Mouse (Mus musculus): ENCODE measurements around the gene Jup. TPM values are rescaled to one million over a fixed set of nuclear protein-coding genes. Genes with fewer than 3 reads are reported as not detected.

The Jup gene
- polyA plus RNA-seq, 1 experiment from 2014 or later = 234 TPM

GRCm38 (mm10) chr11:100411736-100412135 is 14.2 kb upstream of the Jup start:
- H3K36me3 ChIP-seq (ENCODE audit: control insufficient read depth, insufficient read depth, low read length) = no peaks in the 10 kb centered on the region; the same call in 1 of the 2 replicates
- H3K27me3 ChIP-seq (ENCODE audit: control insufficient read depth, insufficient read depth, low read length) = no peaks in the 10 kb centered on the region
- ATAC-seq (ENCODE audit: low FRiP score, low TSS enrichment) (peak; percentile 26; the same call in 1 of the 2 replicates), DNase-seq (ENCODE audit: low spot score) (peak; percentile 75)
- H3K9ac ChIP-seq (ENCODE audit: low read length) = peak overlapping the region; percentile 18; the same call in 1 of the 2 replicates
- 46% methylated on average over 11 of the region's 11 CpGs for WGBS
- peak overlapping the region; percentile 79 for H3K4me2 ChIP-seq (replicated peaks; ENCODE audit: low read depth)
- H3K27ac ChIP-seq (replicated peaks) = peak overlapping the region; percentile 94
- H3K9me3 ChIP-seq (ENCODE audit: control insufficient read depth, low read length) = no peaks in the 10 kb centered on the region
- TF ChIP-seq CTCF (IDR thresholded peaks at IDR 0.05; ENCODE audit: low read depth) = no peak
- TF ChIP-seq EP300 (optimal IDR thresholded peaks at IDR 0.05) = no peak
- peaks cover 7% of the 10 kb centered on the region; the same call in 1 of the 2 replicates for H3K4me1 ChIP-seq (replicated peaks; ENCODE audit: control insufficient read depth, insufficient read depth)
- H3K4me3 ChIP-seq (ENCODE audit: low read depth, low read length) = 0 out of 2 replicates have a peak overlapping the region, but pooled peaks have one; percentile 12

GRCm38 (mm10) chr11:100409686-100410085 is 12.1 kb upstream of the Jup start:
- H3K27ac ChIP-seq (replicated peaks) = no peak overlapping the region
- H3K9me3 ChIP-seq (ENCODE audit: control insufficient read depth, low read length) = no peaks in the 10 kb centered on the region
- no peak for DNase-seq (ENCODE audit: low spot score)
- H3K27me3 ChIP-seq (ENCODE audit: control insufficient read depth, insufficient read depth, low read length) = no peaks in the 10 kb centered on the region
- H3K4me1 ChIP-seq (replicated peaks; ENCODE audit: control insufficient read depth, insufficient read depth) = peaks cover 10% of the 10 kb centered on the region; the same call in 1 of the 2 replicates
- H3K9ac ChIP-seq (ENCODE audit: low read length) = no peak overlapping the region
- 58% methylated on average over 3 of the region's 3 CpGs for WGBS
- H3K4me2 ChIP-seq (replicated peaks; ENCODE audit: low read depth) = no peak overlapping the region
- ATAC-seq (ENCODE audit: low FRiP score, low TSS enrichment) = no peak
- H3K4me3 ChIP-seq (ENCODE audit: low read depth, low read length) = no peak overlapping the region
- no peaks in the 10 kb centered on the region; the same call in 1 of the 2 replicates for H3K36me3 ChIP-seq (ENCODE audit: control insufficient read depth, insufficient read depth, low read length)
- TF ChIP-seq EP300 (optimal IDR thresholded peaks at IDR 0.05) (no peak), CTCF (IDR thresholded peaks at IDR 0.05; ENCODE audit: low read depth) (no peak)

- TF ChIP-seq EP300 (optimal IDR thresholded peaks at IDR 0.05) (no peak), CTCF (IDR thresholded peaks at IDR 0.05; ENCODE audit: low read depth) (no peak)
These were observed 11.4 kb upstream of the Jup start for GRCm38 (mm10) chr11:100408835-100409462.

GRCm38 (mm10) chr11:100408076-100408834 is 10.7 kb upstream of the Jup start:
- peak; percentile 92 for TF ChIP-seq CTCF (IDR thresholded peaks at IDR 0.05; ENCODE audit: low read depth)
- no peak for TF ChIP-seq EP300 (optimal IDR thresholded peaks at IDR 0.05)
- DNase-seq (ENCODE audit: low spot score) = peak; percentile 80
- Histone ChIP-seq H3K4me3 (ENCODE audit: low read depth, low read length) (no peak overlapping the region), H3K27me3 (ENCODE audit: control insufficient read depth, insufficient read depth, low read length) (no peaks in the 10 kb centered on the region), H3K9ac (ENCODE audit: low read length) (no peak overlapping the region), H3K27ac (replicated peaks) (peak overlapping the region; percentile 40; the same call in 1 of the 2 replicates), H3K9me3 (ENCODE audit: control insufficient read depth, low read length) (no peaks in the 10 kb centered on the region), H3K36me3 (ENCODE audit: control insufficient read depth, insufficient read depth, low read length) (no peaks in the 10 kb centered on the region; the same call in 1 of the 2 replicates), H3K4me1 (replicated peaks; ENCODE audit: control insufficient read depth, insufficient read depth) (peaks cover 10% of the 10 kb centered on the region), H3K4me2 (replicated peaks; ENCODE audit: low read depth) (no peak overlapping the region)
- peak; percentile 64 for ATAC-seq (ENCODE audit: low FRiP score, low TSS enrichment)
- 34% methylated on average over 10 of the region's 10 CpGs for WGBS

More at GRCm38 (mm10) chr11:100408835-100409462, 11.4 kb upstream of the Jup start:
- H3K4me2 ChIP-seq (replicated peaks; ENCODE audit: low read depth) = no peak overlapping the region
- no peaks in the 10 kb centered on the region; the same call in 1 of the 2 replicates for H3K36me3 ChIP-seq (ENCODE audit: control insufficient read depth, insufficient read depth, low read length)
- no peaks in the 10 kb centered on the region for H3K27me3 ChIP-seq (ENCODE audit: control insufficient read depth, insufficient read depth, low read length)
- 91% methylated on average over 12 of the region's 12 CpGs for WGBS
- no peak overlapping the region for H3K9ac ChIP-seq (ENCODE audit: low read length)
- ATAC-seq (ENCODE audit: low FRiP score, low TSS enrichment) = no peak
- H3K9me3 ChIP-seq (ENCODE audit: control insufficient read depth, low read length) = no peaks in the 10 kb centered on the region
- H3K27ac ChIP-seq (replicated peaks) = no peak overlapping the region
- DNase-seq (ENCODE audit: low spot score) = no peak
- H3K4me1 ChIP-seq (replicated peaks; ENCODE audit: control insufficient read depth, insufficient read depth) = peaks cover 10% of the 10 kb centered on the region; the same call in 1 of the 2 replicates
- H3K4me3 ChIP-seq (ENCODE audit: low read depth, low read length) = no peak overlapping the region

GRCm38 (mm10) chr11:100406995-100407705 is 9.6 kb upstream of the Jup start:
- WGBS = 65% methylated on average over 5 of the region's 5 CpGs
- H3K4me3 ChIP-seq (ENCODE audit: low read depth, low read length) = no peak overlapping the region
- TF ChIP-seq CTCF (IDR thresholded peaks at IDR 0.05; ENCODE audit: low read depth) (no peak), EP300 (optimal IDR thresholded peaks at IDR 0.05) (no peak)

More at GRCm38 (mm10) chr11:100406995-100407705, 9.6 kb upstream of the Jup start:
- H3K27me3 ChIP-seq (ENCODE audit: control insufficient read depth, insufficient read depth, low read length) = no peaks in the 10 kb centered on the region
- ATAC-seq (ENCODE audit: low FRiP score, low TSS enrichment) (no peak), DNase-seq (ENCODE audit: low spot score) (no peak)
- no peaks in the 10 kb centered on the region for H3K9me3 ChIP-seq (ENCODE audit: control insufficient read depth, low read length)
- H3K4me2 ChIP-seq (replicated peaks; ENCODE audit: low read depth) = no peak overlapping the region
- H3K9ac ChIP-seq (ENCODE audit: low read length) = no peak overlapping the region
- H3K27ac ChIP-seq (replicated peaks) = peak overlapping the region; percentile 80
- peaks cover 12% of the 10 kb centered on the region for H3K4me1 ChIP-seq (replicated peaks; ENCODE audit: control insufficient read depth, insufficient read depth)
- no peaks in the 10 kb centered on the region; the same call in 1 of the 2 replicates for H3K36me3 ChIP-seq (ENCODE audit: control insufficient read depth, insufficient read depth, low read length)
